Mouse (Mus musculus) adrenal gland, adult 18-20 months (tissue): ENCODE data around the gene Thbs4. TPM values are rescaled to one million over a fixed set of nuclear protein-coding genes. Genes with fewer than 3 reads are reported as not detected.
A peak's percentile ranks its signal among the peaks of the same experiment; 100 is the strongest.

Experiments
- DNase-seq, 2 experiments: peaks; one replicate each; pipeline ENCODE4 v3.0.0; 2021 to 2022; ENCODE audit warnings: low spot score in 2 of 2
- total RNA-seq, 2 experiments: library from RNA; stranded (reverse); gene quantifications; 1 replicate in 1 of 2; 2 replicates in 1 of 2; pipeline ENCODE4 v1.2.3; 2021

The Thbs4 gene
- total RNA-seq, 2 experiments from 2014 or later = 2.2 to 7.7 TPM

DNA sequence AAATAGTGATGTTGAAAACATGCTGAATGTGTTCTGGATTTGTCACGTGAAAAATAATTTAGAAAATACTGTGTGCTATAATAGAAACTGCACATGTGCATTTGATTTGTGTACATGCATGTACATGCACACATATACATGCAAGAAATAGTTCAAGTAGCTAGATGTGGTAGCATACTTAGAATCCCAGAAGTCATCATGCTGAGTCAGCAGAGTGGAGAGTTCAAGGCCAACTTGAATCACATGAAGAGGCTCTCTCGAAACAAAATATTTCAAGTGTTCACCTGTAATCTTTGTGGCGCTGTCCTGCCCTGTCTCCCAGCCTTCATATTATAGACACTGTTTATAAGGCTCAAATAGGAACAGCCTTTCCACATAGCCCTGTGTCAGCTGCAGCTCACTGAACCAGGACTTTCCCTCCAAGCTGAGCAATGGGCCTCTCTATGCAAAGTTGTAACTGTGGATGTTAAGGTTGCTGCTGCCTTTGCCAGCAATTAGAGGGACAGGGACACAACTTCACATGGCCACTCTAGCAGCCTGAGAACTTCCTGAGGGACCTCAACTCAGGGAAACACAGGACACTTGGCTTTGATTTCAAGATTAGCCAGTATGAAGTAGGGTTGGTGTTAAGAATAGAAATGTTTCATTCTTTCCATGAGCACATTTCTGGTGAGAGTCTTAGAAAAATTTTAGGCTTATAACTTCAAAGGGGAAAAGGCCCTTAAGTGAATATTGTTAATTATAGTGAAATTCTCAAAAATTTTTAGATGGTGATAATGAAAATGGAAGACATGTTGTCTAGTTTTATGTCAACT, 76.6 kb downstream of the Thbs4 start:
- DNase-seq = no peak

GRCm38 (mm10) chr13:92712619-92713018, 82.0 kb downstream of the Thbs4 start:
- DNase-seq = no peak

GRCm38 (mm10) chr13:92711821-92712220, 82.8 kb downstream of the Thbs4 start:
- DNase-seq = no peak

DNA sequence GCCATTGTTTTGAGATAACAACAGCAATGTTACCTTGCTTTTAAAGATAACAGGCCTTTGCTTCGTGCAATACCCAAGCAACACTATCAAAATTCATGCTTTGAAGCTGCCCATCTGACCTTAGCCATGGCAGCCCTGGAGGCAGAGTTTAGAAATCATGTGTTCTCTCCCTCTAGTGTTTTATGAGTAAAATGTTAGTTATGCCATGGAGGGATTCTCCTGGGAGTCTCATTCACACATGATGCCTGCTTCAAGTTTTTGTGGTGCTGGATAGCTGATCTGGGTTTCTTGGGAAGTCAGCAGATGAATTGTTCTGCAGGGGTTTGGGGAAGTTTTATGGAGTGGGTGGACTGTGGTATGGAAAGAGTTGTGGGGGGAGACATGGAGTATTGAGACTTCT, 84.3 kb downstream of the Thbs4 start:
- no peak for DNase-seq

- DNase-seq = no peak
These were observed 85.1 kb downstream of the Thbs4 start for GRCm38 (mm10) chr13:92709535-92709934.

DNA sequence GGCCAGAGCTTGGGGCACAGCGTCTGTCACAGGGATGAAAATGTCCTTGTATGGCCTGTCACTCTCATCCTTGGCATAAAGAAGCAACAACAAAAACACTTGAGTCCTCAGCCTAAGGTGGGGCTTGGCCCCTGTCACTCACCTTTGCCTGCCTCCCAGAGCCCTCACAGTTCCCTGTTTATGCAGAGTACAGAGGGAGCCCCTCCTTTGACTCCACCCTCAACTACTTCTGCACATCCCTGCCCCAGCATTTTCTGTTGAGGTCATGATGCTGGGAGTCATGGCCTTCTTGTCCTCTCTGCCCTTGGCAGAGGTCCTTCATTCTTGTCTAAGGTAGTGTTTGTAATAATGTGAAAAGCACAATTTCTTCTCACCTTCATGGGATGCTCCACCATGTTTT, 86.2 kb downstream of the Thbs4 start:
- no peak for DNase-seq

DNA sequence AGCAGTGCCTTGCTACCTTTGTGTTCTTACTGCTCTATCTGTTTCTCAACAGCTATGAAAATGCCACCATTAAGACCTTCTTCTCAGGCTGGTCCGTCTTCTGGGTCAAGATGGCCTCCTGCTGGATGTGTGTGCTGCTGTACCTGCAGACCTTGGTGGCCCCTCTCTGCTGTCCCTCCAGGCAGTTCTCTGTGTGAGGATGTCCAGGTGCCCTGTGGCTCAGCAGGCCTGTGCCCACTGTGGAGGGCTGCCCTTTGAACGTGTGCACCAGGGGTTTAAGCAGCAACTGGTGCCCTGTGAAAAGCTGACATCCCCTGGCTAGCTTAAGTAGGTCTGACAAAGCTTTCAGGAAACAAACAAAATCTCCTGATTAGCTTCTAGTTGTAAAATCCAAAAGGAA, 86.7 kb downstream of the Thbs4 start:
- DNase-seq = no peak

DNA sequence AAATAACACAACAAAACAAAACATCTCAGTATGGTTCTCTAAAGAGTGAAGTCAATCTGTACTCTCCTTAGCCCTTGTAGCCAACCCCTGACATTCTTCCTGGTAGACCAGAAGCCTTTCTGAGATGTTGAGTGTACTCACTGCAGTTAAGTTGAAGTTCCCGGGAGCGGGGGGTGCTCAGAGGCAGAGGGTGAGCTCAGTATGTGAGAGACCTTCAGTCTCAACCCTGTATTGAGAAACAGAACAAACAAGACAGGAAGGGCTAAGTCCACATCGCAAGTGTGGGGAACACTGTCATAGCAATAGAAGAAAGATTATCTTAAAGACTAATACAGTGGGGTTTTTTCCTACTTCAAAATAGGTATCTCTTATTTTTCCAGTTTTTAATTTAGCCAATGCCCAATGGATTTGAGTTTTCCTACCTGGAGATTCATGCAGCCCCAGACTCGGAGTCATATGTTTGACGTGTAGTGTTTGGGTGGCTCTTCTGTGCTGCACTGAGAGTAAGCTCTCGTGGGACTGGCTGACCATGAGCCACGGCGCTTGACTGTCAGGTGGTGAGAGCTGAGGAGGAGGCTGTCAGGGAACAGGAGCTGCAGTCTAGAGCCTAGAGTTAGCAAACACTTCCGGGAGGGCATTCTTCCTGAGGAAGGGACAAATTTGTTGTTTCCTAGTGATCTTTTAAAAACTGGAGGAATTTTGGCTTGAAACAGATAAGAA, 88.1 kb downstream of the Thbs4 start:
- no peak for DNase-seq

DNA sequence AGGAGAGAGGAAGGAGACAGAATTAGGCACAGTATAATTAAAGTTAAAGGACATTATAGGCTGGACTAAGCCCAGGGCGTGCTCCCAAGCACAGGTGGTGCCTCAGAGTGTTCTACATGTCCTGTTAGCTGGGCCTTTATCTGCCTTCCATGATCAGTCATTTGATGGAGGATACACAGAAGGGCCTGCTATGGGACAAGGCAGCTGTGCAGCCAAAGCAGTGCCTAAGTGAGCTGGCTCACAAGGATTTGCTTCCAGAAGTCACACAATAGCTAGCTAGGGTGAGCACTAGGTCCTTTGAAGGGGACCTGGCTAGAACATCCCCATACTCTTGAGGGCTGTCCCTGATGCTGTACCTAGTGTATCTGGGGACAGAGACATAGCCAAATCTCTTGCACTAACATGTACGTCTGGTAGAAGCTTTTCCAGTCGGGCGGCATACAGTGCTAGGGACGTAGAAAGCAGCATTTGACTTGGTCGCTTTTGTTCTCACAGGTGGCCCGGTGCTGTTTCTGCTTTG, 89.5 kb downstream of the Thbs4 start:
- no peak for DNase-seq

DNA sequence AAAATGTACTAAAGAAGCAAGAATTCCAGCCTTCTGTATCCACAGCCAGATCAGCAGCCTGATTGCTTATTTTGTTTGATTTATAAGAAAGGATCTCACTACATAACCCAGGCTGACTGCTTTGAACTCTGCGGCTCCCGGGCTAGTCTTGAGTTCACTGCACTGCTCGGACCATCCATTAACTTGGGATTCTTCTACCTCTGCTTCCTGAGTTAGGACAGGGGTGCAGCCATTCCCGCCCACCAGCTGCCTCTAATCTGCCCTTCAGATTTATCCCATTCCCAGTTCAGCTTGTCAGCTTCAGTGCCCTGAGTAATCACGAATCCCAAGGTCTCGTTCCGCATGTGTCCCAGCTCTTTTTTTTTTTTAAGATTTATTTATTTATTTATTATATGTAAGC, 90.4 kb downstream of the Thbs4 start:
- peak in 1 of 2 experiments; percentile 11 for DNase-seq

DNA sequence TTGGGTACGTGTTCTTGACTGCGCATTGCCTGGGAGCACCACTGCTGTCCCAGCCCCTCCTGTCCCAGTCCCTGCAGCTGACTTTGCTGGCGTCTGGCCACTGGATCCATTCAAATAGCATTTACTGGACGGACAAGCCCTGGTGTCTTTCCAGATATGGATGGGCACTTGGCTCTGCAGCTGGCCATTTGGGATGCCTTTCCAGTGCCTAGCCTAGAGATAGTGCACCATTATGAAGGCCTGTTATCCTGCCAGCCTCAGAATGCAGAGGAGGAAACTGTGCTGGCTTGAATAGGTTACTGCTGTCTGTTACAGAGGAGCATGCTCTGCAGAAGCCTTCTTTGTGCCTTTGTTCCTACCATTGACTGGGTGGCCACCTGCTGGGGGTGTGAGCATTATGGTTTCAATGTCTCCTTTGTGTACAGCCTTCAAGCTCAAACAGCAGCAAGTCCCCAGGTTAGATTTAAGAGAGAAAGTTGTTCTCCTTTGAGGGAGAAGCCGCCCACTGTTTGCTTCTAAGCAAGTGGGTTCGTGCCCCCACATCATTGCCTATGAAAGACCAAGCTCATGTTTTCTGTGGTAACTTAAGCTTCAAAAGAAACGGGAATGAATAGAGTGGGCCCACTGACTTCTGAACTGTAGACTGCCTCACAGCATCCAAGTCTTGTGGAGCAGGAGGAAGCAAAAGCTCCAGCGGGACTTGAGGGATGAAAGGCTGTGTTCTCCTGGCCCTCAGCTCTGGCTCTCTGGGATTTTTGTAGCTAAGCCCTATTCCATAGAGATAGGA, 91.2 kb downstream of the Thbs4 start:
- DNase-seq = no peak

DNA sequence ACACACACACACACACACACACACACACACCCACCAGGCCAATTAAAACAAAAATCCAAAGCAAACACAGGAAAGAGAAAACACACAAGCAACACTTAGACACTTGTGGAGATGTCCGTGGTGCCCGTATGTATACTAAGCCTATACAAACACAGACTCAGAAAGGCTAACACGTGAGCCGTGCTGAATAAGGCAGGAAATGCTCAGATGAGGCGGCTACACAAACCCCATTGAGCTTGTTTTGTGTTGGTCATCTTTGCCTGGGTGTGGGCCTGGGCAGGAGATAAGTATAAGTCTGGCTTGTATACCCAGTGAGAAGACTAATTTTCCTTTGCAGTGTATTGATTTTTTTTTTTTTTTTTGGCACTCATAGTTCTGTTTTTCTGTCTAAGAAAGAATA, 92.6 kb downstream of the Thbs4 start:
- no peak for DNase-seq

Other genes with a start within 250 kb of the Thbs4 start
- not detected for gene Spz1, start 218.6 kb downstream of the Thbs4 start, total RNA-seq
- 10 to 100 TPM; 42.0 to 63.8 TPM for gene Serinc5, start 183.7 kb downstream of the Thbs4 start, total RNA-seq
- gene Mtx3, start 49.9 kb upstream of the Thbs4 start, total RNA-seq = 10 to 100 TPM; 18.1 to 24.1 TPM